Mouse (Mus musculus) testis, adult 2 months (tissue): ENCODE data around the gene Gm11168.
"Not testable (repeated sequence)": the region's sequence is repeated elsewhere in the genome, so short reads cannot be mapped to it uniquely, and the experiment has no call there.

Experiments
- CTCF ChIP-seq: fragments of 200-500 bp; IDR thresholded peaks from 2 replicates; pipeline ENCODE4 v1.5.1; 2012; ENCODE audit warnings: low read depth, mild to moderate bottlenecking, inconsistent platforms, low read length, moderate library complexity; ENCODE audit not compliant: control insufficient read depth, insufficient read depth, insufficient replicate concordance
- POLR2A ChIP-seq: fragments of 200-500 bp; IDR thresholded peaks from 2 replicates; pipeline ENCODE4 v1.6.1; 2012; ENCODE audit warnings: low read depth, mild to moderate bottlenecking, inconsistent platforms, low read length, moderate library complexity; ENCODE audit not compliant: control insufficient read depth

DNA sequence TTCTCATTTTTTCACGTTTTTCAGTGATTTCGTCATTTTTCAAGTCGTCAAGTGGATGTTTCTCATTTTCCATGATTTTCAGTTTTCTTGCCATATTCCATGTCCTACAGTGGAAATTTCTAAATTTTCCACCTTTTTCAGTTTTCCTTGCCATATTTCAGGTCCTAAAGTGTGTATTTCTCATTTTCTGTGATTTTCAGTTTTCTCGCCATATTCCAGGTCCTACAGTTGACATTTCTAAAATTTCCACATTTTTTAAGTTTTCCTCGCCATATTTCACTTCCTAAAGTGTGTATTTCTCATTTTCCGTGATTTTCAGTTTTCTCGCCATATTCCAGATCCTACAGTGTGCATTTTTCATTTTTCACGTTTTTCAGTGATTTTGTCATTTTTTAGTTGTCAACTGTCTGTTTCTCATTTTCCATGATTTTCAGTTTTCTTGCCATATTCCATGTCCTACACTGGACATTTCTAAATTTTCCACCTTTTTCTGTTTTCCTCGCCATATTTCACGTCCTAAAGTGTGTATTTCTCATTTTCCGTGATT is 9.7 kb downstream of the Gm11168 start, which contains the start of gene Gm10721:
- TF ChIP-seq CTCF, POLR2A: not testable (repeated sequence)
